Mouse (Mus musculus) gastrocnemius, adult 18-20 months (tissue): ENCODE data around the gene Tnrc18. TPM values are rescaled to one million over a fixed set of nuclear protein-coding genes. Genes with fewer than 3 reads are reported as not detected.

Experiments used
- DNase-seq: peaks from one replicate; pipeline ENCODE4 v3.0.0; 2021; ENCODE audit warnings: low spot score
- total RNA-seq, 2 experiments: library from RNA; stranded (reverse); gene quantifications; 2 replicates each; pipeline ENCODE4 v1.2.3; 2021

The Tnrc18 gene
- total RNA-seq, 2 experiments from 2014 or later: 29.0 to 40.6 TPM

GRCm38 (mm10) chr5:142692971-142693737, 124.3 kb downstream of the Tnrc18 start:
- no peak for DNase-seq

DNA sequence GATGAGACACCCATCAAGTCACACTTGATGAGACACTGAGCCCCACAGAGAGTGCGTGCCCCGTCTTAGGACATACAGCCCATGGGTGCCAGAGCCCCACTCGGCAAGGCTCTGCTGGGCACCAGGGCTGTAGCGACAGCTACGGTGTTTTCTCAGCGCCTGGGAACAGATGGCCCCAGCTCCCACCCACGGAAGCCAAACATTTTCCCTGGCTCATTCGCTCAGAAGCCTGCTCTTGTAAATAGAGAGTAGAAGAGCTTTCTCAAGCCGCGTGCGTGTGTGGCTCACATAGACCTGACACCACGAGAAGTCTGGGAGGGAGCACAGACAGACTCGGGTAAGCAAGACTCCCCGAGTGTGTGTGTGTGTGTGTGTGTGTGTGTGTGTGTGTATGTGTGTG, 125.2 kb downstream of the Tnrc18 start, which contains the start of gene Slc29a4:
Gene Slc29a4 (plus strand): TSS at position 265 of the 400 bp plus-strand sequence.
- no peak for DNase-seq

GRCm38 (mm10) chr5:142690343-142690742, 127.1 kb downstream of the Tnrc18 start:
- no peak for DNase-seq

GRCm38 (mm10) chr5:142688866-142689265, 128.6 kb downstream of the Tnrc18 start:
- DNase-seq: no peak

GRCm38 (mm10) chr5:142682529-142682928, 134.9 kb downstream of the Tnrc18 start:
- no peak for DNase-seq

- peak; percentile 26 for DNase-seq
These were observed 135.6 kb downstream of the Tnrc18 start for GRCm38 (mm10) chr5:142681911-142682310.

DNA sequence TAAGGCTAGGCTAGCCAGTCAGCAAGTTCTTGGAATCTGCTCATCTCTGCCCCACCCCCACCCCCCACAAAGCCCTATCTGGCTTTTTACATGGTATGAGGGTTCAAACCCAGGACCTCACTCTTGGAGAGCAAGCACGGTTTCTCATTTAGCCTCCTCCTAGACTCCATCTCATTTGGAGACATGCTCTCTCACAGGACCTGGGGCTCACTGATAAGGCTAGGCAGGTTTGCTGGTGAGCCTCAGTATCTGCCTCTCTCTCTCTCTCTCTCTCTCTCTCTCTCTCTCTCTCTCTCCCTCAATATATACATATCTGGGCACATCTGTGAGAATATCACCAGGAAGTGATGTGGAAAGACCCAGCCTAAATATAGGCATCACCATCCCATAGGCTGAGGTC, 138.4 kb downstream of the Tnrc18 start:
- no peak for DNase-seq

DNA sequence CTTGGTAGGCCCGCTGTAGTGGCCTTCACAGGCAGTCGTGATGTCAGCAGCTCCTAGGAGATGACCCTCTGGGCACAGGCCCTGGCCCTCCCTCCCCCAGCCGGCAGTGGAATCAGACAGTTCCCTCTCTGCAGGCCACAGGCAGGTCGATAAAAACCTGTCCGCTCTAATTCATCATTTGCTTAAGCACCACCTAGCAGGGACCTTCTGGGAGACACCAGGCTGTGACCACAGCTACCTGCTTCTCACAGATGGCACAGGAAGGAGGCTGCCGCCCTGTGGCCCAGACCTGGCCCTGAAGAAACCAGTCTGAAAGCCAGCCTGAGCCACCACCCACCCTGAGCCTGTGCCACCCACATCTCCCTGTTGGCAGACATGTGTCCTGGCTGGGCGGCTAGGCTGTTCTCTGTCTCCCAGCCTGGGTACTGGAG, 139.3 kb downstream of the Tnrc18 start:
- DNase-seq: no peak

Other genes starting within 250 kb of the Tnrc18 start
- gene Mmd2, start 208.9 kb downstream of the Tnrc18 start, total RNA-seq: not detected
- 10 to 100 TPM; 30.3 to 32.8 TPM for gene Wipi2, start 190.0 kb downstream of the Tnrc18 start, total RNA-seq
- gene Slc29a4, start 125.2 kb downstream of the Tnrc18 start, total RNA-seq: under 1 TPM in 1 of 2 experiments, not detected in 1; 0.24 TPM
- 1 to 10 TPM; 4.9 to 5.9 TPM for gene Fbxl18, start 77.8 kb upstream of the Tnrc18 start, total RNA-seq
- gene Actb, start 89.1 kb upstream of the Tnrc18 start, total RNA-seq: 100 to 1,000 TPM; 452 to 583 TPM
- gene Fscn1, start 142.7 kb upstream of the Tnrc18 start, total RNA-seq: 1 to 10 TPM; 3.7 to 8.5 TPM